Mouse (Mus musculus): ENCODE results near the gene Hddc2.

DNA sequence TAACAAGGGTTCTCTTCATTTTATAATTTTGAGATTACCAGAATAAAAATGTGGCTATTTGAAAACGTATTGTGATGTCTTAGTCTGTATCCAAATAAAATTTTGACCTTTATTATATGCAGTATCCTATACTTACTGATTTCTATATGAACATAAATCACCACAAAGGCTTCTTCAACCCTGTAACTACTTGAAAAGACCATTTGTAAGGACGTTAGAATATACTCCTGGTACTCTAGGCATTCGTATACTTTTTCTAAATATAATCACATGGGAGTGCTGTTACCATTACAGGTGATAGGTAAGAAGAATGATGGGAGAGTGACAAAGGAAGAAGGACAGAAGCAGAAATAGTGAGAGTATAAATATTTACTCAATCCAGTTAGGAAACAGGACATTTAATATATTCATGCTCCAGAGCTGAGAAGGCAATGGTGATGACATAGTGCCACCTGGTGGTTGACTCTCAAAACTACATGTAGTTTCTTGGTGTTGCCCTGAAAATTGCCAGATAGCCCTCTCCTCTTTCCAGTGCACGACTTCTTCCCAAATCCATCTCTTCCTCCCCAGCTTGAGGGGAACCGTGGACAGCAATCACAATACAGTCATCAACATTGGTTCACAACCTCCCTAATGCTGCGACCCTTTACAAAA lies 14.1 kb upstream of the Hddc2 start:
- TF ChIP-seq POLR2A (IDR thresholded peaks at IDR 0.05; ENCODE audit: borderline replicate concordance, extremely low read depth, low read depth, low read length) (no peak), CTCF (IDR thresholded peaks at IDR 0.05; ENCODE audit: insufficient read depth, low read length) (peak; percentile 55)

Data from lung, adult 2 months (tissue).